Mouse (Mus musculus): Measurements from ENCODE around the gene Ranbp3. TPM values are rescaled to one million over a fixed set of nuclear protein-coding genes. Genes with fewer than 3 reads are reported as not detected.

Gene Ranbp3
- polyA plus RNA-seq, 1 experiment from 2014 or later: 105 TPM

GRCm38 (mm10) chr17:56663659-56664058 is 9.4 kb upstream of the Ranbp3 start:
- WGBS: 48% methylated on average over 3 of the region's 3 CpGs
- H3K4me3 ChIP-seq (ENCODE audit: low read depth, low read length): peak overlapping the region; percentile 22
- H3K9ac ChIP-seq: peak overlapping the region; percentile 35
- DNase-seq: no peak
- no peak for TF ChIP-seq CTCF (IDR thresholded peaks at IDR 0.05; ENCODE audit: low read depth)
- no peak for ATAC-seq (ENCODE audit: insufficient read depth)
- peak overlapping the region; percentile 26; the same call in 1 of the 2 replicates for H3K27ac ChIP-seq (ENCODE audit: low read depth)
- H3K4me2 ChIP-seq: peak overlapping the region; percentile 54
- H3K27me3 ChIP-seq (ENCODE audit: insufficient read depth, low read length): no peaks in the 10 kb centered on the region
- H3K4me1 ChIP-seq (ENCODE audit: insufficient read depth): 0 out of 2 replicates have a peak, but pooled peaks cover 4% of the 10 kb centered on the region
- H3K9me3 ChIP-seq (ENCODE audit: low read depth, low read length): no peaks in the 10 kb centered on the region
- H3K36me3 ChIP-seq (ENCODE audit: insufficient read depth): no peaks in the 10 kb centered on the region

- Histone ChIP-seq H3K27ac (ENCODE audit: low read depth) (peak overlapping the region; percentile 26; the same call in 1 of the 2 replicates), H3K4me3 (ENCODE audit: low read depth, low read length) (peak overlapping the region; percentile 22; the same call in 1 of the 2 replicates), H3K4me1 (ENCODE audit: insufficient read depth) (0 out of 2 replicates have a peak, but pooled peaks cover 4% of the 10 kb centered on the region), H3K9ac (peak overlapping the region; percentile 35), H3K36me3 (ENCODE audit: insufficient read depth) (no peaks in the 10 kb centered on the region), H3K9me3 (ENCODE audit: low read depth, low read length) (no peaks in the 10 kb centered on the region), H3K4me2 (peak overlapping the region; percentile 54), H3K27me3 (ENCODE audit: insufficient read depth, low read length) (no peaks in the 10 kb centered on the region)
- DNase-seq: peak; percentile 74
- peak; percentile 36; the same call in 1 of the 2 replicates for ATAC-seq (ENCODE audit: insufficient read depth)
- WGBS: 4% methylated on average over 10 of the region's 10 CpGs
- TF ChIP-seq CTCF (IDR thresholded peaks at IDR 0.05; ENCODE audit: low read depth): no peak
Observed at GRCm38 (mm10) chr17:56664333-56664732, 8.8 kb upstream of the Ranbp3 start.

DNA sequence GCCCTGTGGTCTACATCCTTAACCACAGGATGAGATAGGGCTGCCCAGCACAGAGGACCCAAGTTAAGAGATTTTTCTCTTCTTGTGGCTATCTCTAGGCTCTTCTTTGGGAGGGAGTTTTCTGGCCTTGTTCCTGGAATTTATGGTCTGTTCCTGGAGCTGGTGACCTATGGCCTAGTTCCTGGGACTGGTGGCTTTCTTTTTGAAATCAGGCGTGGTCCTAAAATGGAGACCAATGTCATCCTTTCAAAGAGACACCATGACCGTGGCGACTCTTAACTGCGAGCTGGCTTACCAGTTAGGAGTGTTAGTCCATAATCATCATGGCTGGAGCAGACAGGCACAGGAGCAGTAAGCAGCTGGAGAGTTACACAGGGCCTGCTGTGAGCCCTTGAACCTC is 6.7 kb upstream of the Ranbp3 start:
- Histone ChIP-seq H3K9ac (no peak overlapping the region), H3K4me1 (ENCODE audit: insufficient read depth) (0 out of 2 replicates have a peak, but pooled peaks cover 4% of the 10 kb centered on the region), H3K27me3 (ENCODE audit: insufficient read depth, low read length) (no peaks in the 10 kb centered on the region), H3K4me3 (ENCODE audit: low read depth, low read length) (no peak overlapping the region), H3K9me3 (ENCODE audit: low read depth, low read length) (no peaks in the 10 kb centered on the region), H3K27ac (ENCODE audit: low read depth) (no peak overlapping the region), H3K36me3 (ENCODE audit: insufficient read depth) (no peaks in the 10 kb centered on the region), H3K4me2 (no peak overlapping the region)
- DNase-seq (no peak), ATAC-seq (ENCODE audit: insufficient read depth) (no peak)
- 86% methylated on average over 4 of the region's 4 CpGs for WGBS
- TF ChIP-seq CTCF (IDR thresholded peaks at IDR 0.05; ENCODE audit: low read depth): no peak

DNA sequence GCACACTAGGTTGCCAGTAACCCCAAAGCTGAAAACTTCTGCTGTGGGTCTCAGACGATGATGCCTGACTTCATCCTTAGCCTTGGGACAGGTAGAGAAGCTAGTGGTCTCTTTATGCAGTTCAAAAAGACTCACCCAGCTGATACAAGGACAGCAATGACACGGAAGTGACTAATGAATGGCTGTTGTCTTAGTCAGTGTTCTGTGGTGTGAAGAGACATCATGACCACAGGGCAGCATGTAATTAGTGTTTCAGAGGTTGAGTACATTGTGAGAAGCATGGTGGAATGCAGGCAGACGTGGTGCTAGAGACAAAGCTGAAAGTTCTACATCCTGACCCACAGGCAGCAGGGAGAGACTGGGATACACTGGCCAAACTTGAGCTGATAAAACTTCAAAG is 5.5 kb upstream of the Ranbp3 start:
- DNase-seq (no peak), ATAC-seq (ENCODE audit: insufficient read depth) (no peak)
- Histone ChIP-seq H3K9ac (no peak overlapping the region), H3K4me2 (no peak overlapping the region), H3K4me1 (ENCODE audit: insufficient read depth) (0 out of 2 replicates have a peak, but pooled peaks cover 4% of the 10 kb centered on the region), H3K27me3 (ENCODE audit: insufficient read depth, low read length) (no peaks in the 10 kb centered on the region), H3K27ac (ENCODE audit: low read depth) (no peak overlapping the region), H3K36me3 (ENCODE audit: insufficient read depth) (no peaks in the 10 kb centered on the region), H3K9me3 (ENCODE audit: low read depth, low read length) (no peaks in the 10 kb centered on the region), H3K4me3 (ENCODE audit: low read depth, low read length) (no peak overlapping the region)
- WGBS: 65% methylated on average over 3 of the region's 3 CpGs
- no peak for TF ChIP-seq CTCF (IDR thresholded peaks at IDR 0.05; ENCODE audit: low read depth)

- Histone ChIP-seq H3K9me3 (ENCODE audit: low read depth, low read length) (no peaks in the 10 kb centered on the region), H3K27me3 (ENCODE audit: insufficient read depth, low read length) (no peaks in the 10 kb centered on the region), H3K9ac (peak overlapping the region; percentile 48), H3K4me1 (ENCODE audit: insufficient read depth) (0 out of 2 replicates have a peak, but pooled peaks cover 4% of the 10 kb centered on the region), H3K4me2 (peak overlapping the region; percentile 69), H3K4me3 (ENCODE audit: low read depth, low read length) (peak overlapping the region; percentile 34), H3K36me3 (ENCODE audit: insufficient read depth) (no peaks in the 10 kb centered on the region), H3K27ac (ENCODE audit: low read depth) (no peak overlapping the region)
- 4% methylated on average over 31 of the region's 31 CpGs for WGBS
- ATAC-seq (ENCODE audit: insufficient read depth): no peak
- TF ChIP-seq CTCF (IDR thresholded peaks at IDR 0.05; ENCODE audit: low read depth): peak; percentile 96
- DNase-seq: peak; percentile 94
Observed at GRCm38 (mm10) chr17:56668384-56669144, 4.5 kb upstream of the Ranbp3 start.

- Histone ChIP-seq H3K27me3 (ENCODE audit: insufficient read depth, low read length) (no peaks in the 10 kb centered on the region), H3K4me2 (no peak overlapping the region), H3K27ac (ENCODE audit: low read depth) (no peak overlapping the region), H3K9me3 (ENCODE audit: low read depth, low read length) (no peaks in the 10 kb centered on the region), H3K36me3 (ENCODE audit: insufficient read depth) (no peaks in the 10 kb centered on the region), H3K4me3 (ENCODE audit: low read depth, low read length) (no peak overlapping the region), H3K4me1 (ENCODE audit: insufficient read depth) (0 out of 2 replicates have a peak, but pooled peaks cover 4% of the 10 kb centered on the region), H3K9ac (no peak overlapping the region)
- 83% methylated on average over 8 of the region's 8 CpGs for WGBS
- ATAC-seq (ENCODE audit: insufficient read depth): no peak
- no peak for TF ChIP-seq CTCF (IDR thresholded peaks at IDR 0.05; ENCODE audit: low read depth)
- DNase-seq: no peak
Observed at GRCm38 (mm10) chr17:56669766-56670165, 3.3 kb upstream of the Ranbp3 start.

- Histone ChIP-seq H3K9ac (peak overlapping the region; percentile 96), H3K36me3 (ENCODE audit: insufficient read depth) (peaks cover 30% of the 10 kb centered on the region), H3K4me2 (peak overlapping the region; percentile 80), H3K9me3 (ENCODE audit: low read depth, low read length) (no peaks in the 10 kb centered on the region), H3K4me1 (ENCODE audit: insufficient read depth) (no peaks in the 10 kb centered on the region), H3K27me3 (ENCODE audit: insufficient read depth, low read length) (no peaks in the 10 kb centered on the region), H3K4me3 (ENCODE audit: low read depth, low read length) (peak overlapping the region; percentile 95), H3K27ac (ENCODE audit: low read depth) (peak overlapping the region; percentile 87)
- no peak for TF ChIP-seq CTCF (IDR thresholded peaks at IDR 0.05; ENCODE audit: low read depth)
- 1% methylated on average over 31 of the region's 37 CpGs for WGBS
- ATAC-seq (ENCODE audit: insufficient read depth): peak; percentile 18
- DNase-seq: no peak
Observed at GRCm38 (mm10) chr17:56673647-56674416, 738 bp downstream of the Ranbp3 start.
